ENCODE assay signal across 8 mouse cellular contexts in genomic region chr11:5707530-5708353, GRCm38 (mm10). TPM values are rescaled to one million over a fixed set of nuclear protein-coding genes. Genes with fewer than 3 reads are reported as not detected.
DNase-seq lines count a peak whose midpoint lies in the region; ATAC-seq and TF ChIP-seq lines count a peak whose summit lies in the region.

No protein-coding gene starts in this region.

- peak; percentile 87 for DNase-seq in ES-E14 (ENCODE audit: low read depth, low spot score)
- DNase-seq in cerebellum, adult 11 months: peak; percentile 88
- DNase-seq in heart, postnatal 14 days: peak; percentile 94 to 95
- DNase-seq in layer of hippocampus, adult 11-12 months (ENCODE audit: low spot score): peak; percentile 85
- DNase-seq in liver, postnatal 0 days: peak; percentile 99
- peak; percentile 55 for DNase-seq in telencephalon, adult 2 months (ENCODE audit: low read depth, low spot score)

- intact Hi-C loops in heart, postnatal 14 days (cut with DNase I): no loop called here

- H3K27ac ChIP-seq in ES-E14 (ENCODE audit: insufficient read depth, low read depth, low read length, poor library complexity, severe bottlenecking): peak overlapping the region; percentile 53; the same call in 1 of the 2 replicates
- no peak overlapping the region for H3K27ac ChIP-seq in forebrain, embryonic 13.5 days
- H3K27ac ChIP-seq in liver, postnatal 0 days (ENCODE audit: low read depth): peak overlapping the region; percentile 79
- peak overlapping the region; percentile 81 for H3K27ac ChIP-seq in neural tube, embryonic 13.5 days (replicated peaks)

- peak; percentile 97 for ATAC-seq in forebrain, embryonic 13.5 days
- peak; percentile 98 for ATAC-seq in liver, postnatal 0 days
- ATAC-seq in neural tube, embryonic 13.5 days (ENCODE audit: low read depth): peak; percentile 97

- 19% methylated on average over 49 of the region's 50 CpGs for WGBS in forebrain, embryonic 13.5 days
- WGBS in liver, postnatal 0 days (ENCODE audit: insufficient replicate concordance): 18% methylated on average over 48 of the region's 50 CpGs
- 20% methylated on average over 48 of the region's 50 CpGs for WGBS in neural tube, embryonic 13.5 days

- H3K27me3 ChIP-seq in forebrain, embryonic 13.5 days: no peaks in the 10 kb centered on the region
- H3K27me3 ChIP-seq in liver, postnatal 0 days (ENCODE audit: insufficient read depth, low read length): no peaks in the 10 kb centered on the region
- no peaks in the 10 kb centered on the region for H3K27me3 ChIP-seq in neural tube, embryonic 13.5 days

- H3K4me1 ChIP-seq in ES-E14 (ENCODE audit: control insufficient read depth in 2 of 2, insufficient read depth in 2 of 2, low read length in 2 of 2, poor library complexity in 1 of 2): peaks cover 4 to 12% of the 10 kb centered on the region in 2 experiments; a peak in 2 of 4 replicates
- H3K4me1 ChIP-seq in forebrain, embryonic 13.5 days: peaks cover 16% of the 10 kb centered on the region
- peaks cover 17% of the 10 kb centered on the region for H3K4me1 ChIP-seq in liver, postnatal 0 days (ENCODE audit: insufficient read depth)
- peaks cover 16% of the 10 kb centered on the region for H3K4me1 ChIP-seq in neural tube, embryonic 13.5 days (replicated peaks)

- H3K9me3 ChIP-seq in ES-E14 (ENCODE audit: control insufficient read depth, insufficient read depth, low read depth, low read length): no peaks in the 10 kb centered on the region
- no peaks in the 10 kb centered on the region for H3K9me3 ChIP-seq in forebrain, embryonic 13.5 days (replicated peaks)
- H3K9me3 ChIP-seq in liver, postnatal 0 days (ENCODE audit: low read length): no peaks in the 10 kb centered on the region
- no peaks in the 10 kb centered on the region for H3K9me3 ChIP-seq in neural tube, embryonic 13.5 days

- peak overlapping the region; percentile 96 for H3K9ac ChIP-seq in ES-E14 (ENCODE audit: insufficient read depth, low read depth, low read length, poor library complexity, severe bottlenecking)
- peak overlapping the region; percentile 84 for H3K9ac ChIP-seq in forebrain, embryonic 13.5 days
- peak overlapping the region; percentile 96 for H3K9ac ChIP-seq in liver, postnatal 0 days (replicated peaks)
- H3K9ac ChIP-seq in neural tube, embryonic 13.5 days: peak overlapping the region; percentile 96

- H3K36me3 ChIP-seq in ES-E14 (ENCODE audit: control insufficient read depth, insufficient read depth, low read length, poor library complexity, severe bottlenecking): peaks cover 14% of the 10 kb centered on the region; the same call in 1 of the 2 replicates
- H3K36me3 ChIP-seq in forebrain, embryonic 13.5 days (ENCODE audit: poor library complexity, severe bottlenecking): peaks cover 21% of the 10 kb centered on the region
- no peaks in the 10 kb centered on the region for H3K36me3 ChIP-seq in liver, postnatal 0 days (replicated peaks; ENCODE audit: insufficient read depth, low read length)
- H3K36me3 ChIP-seq in neural tube, embryonic 13.5 days: peaks cover 23% of the 10 kb centered on the region

- peak overlapping the region; percentile 85 for H3K4me2 ChIP-seq in forebrain, embryonic 13.5 days
- peak overlapping the region; percentile 94 for H3K4me2 ChIP-seq in liver, postnatal 0 days (ENCODE audit: low read depth, low read length)
- H3K4me2 ChIP-seq in neural tube, embryonic 13.5 days: peak overlapping the region; percentile 87

- H3K4me3 ChIP-seq in ES-E14 (ENCODE audit: insufficient read depth in 1 of 2, low read depth in 1 of 2, low read length in 2 of 2, poor library complexity in 1 of 2, severe bottlenecking in 1 of 2): peak overlapping the region; percentile 89 to 98
- H3K4me3 ChIP-seq in forebrain, embryonic 13.5 days: peak overlapping the region; percentile 65
- H3K4me3 ChIP-seq in liver, postnatal 0 days (ENCODE audit: low read depth, low read length): peak overlapping the region; percentile 98
- H3K4me3 ChIP-seq in neural tube, embryonic 13.5 days: peak overlapping the region; percentile 87

- TF ChIP-seq EP300 in liver, postnatal 0 days (IDR thresholded peaks at IDR 0.05; ENCODE audit: low read depth): no peak

- in situ Hi-C loops in ES-E14 (cut with MboI; ENCODE audit: low sequenced_read_pairs in 2 of 2, unreplicated experiment in 2 of 2): no loop called here

- TF ChIP-seq CTCF in liver, postnatal 0 days (IDR thresholded peaks at IDR 0.05; ENCODE audit: low read depth): no peak

TF ChIP-seq in ES-E14, 5 proteins besides CTCF, POLR2A, EP300 and RAD21:
- no peak for TF ChIP-seq ZC3H11A (IDR thresholded peaks at IDR 0.05; ENCODE audit: borderline replicate concordance, low read depth, low read length)
- TF ChIP-seq CHD2 (IDR thresholded peaks at IDR 0.05; ENCODE audit: low read depth, low read length): no peak
- no peak for TF ChIP-seq ZNF384 (IDR thresholded peaks at IDR 0.05; ENCODE audit: low read depth, low read length)
- TF ChIP-seq MAFK (IDR thresholded peaks at IDR 0.05; ENCODE audit: insufficient read depth, low read depth, low read length): no peak
- no peak for TF ChIP-seq HCFC1 (IDR thresholded peaks at IDR 0.05; ENCODE audit: borderline replicate concordance, insufficient read depth, low read length)

RNA-seq across cellular contexts. Expression of gene Mrps24, which starts 7.7 kb away (rescaled TPM):
- 125 and 170 TPM in 2 replicates for total RNA-seq in ES-E14 (2012; rRNA removed)
- polyA plus RNA-seq in forebrain, embryonic 13.5 days (2015; fragmentation: Nextera tagmentation; extraction: Ambion mirVana): 185 and 188 TPM in 2 replicates
- 100 to 1,000 TPM; 129 to 130 TPM for total RNA-seq in heart, postnatal 14 days (2021)
- polyA plus RNA-seq in liver, postnatal 0 days (2015; fragmentation: Nextera tagmentation; extraction: Ambion mirVana): 119 and 122 TPM in 2 replicates
- polyA plus RNA-seq in neural tube, embryonic 13.5 days (2015; fragmentation: Nextera tagmentation; extraction: Ambion mirVana): 180 and 183 TPM in 2 replicates

RNA-seq across cellular contexts. Expression of gene Urgcp, which starts 54.4 kb away (rescaled TPM):
- 10.3 and 10.4 TPM in 2 replicates for total RNA-seq in ES-E14 (2012; rRNA removed)
- polyA plus RNA-seq in forebrain, embryonic 13.5 days (2015; fragmentation: Nextera tagmentation; extraction: Ambion mirVana): 24.9 and 25.7 TPM in 2 replicates
- total RNA-seq in heart, postnatal 14 days (2021): 10 to 100 TPM; 55.6 to 66.5 TPM
- polyA plus RNA-seq in liver, postnatal 0 days (2015; fragmentation: Nextera tagmentation; extraction: Ambion mirVana): 7.1 and 8.2 TPM in 2 replicates
- polyA plus RNA-seq in neural tube, embryonic 13.5 days (2015; fragmentation: Nextera tagmentation; extraction: Ambion mirVana): 26.8 and 29.1 TPM in 2 replicates
